Mouse (Mus musculus): ENCODE data around the gene Med9. TPM values are rescaled to one million over a fixed set of nuclear protein-coding genes. Genes with fewer than 3 reads are reported as not detected.

Gene Med9
- total RNA-seq (2012; rRNA removed) (32.9 and 35.5 TPM in 2 replicates), total RNA-seq (2014; rRNA removed) (36.8 and 43.3 TPM in 2 replicates), polyA plus RNA-seq (2012; ENCODE audit: insufficient read length, low read depth) (35.1 and 41.6 TPM in 2 replicates)

GRCm38 (mm10) chr11:59947752-59948400 is at the start of gene Med9:
Gene Med9, plus strand, starts transcription at chr11:59948206.
- in situ Hi-C loops (cut with MboI; ENCODE audit: low pct_ligation_motif_present, low pct_unique_long_range_greater_than_20kb, low sequenced_read_pairs) (no loop called here), dilution Hi-C loops (cut with MboI; ENCODE audit: extremely low pct_ligation_motif_present, extremely low pct_unique_long_range_greater_than_20kb, low sequenced_read_pairs) (no loop called here)
- Histone ChIP-seq H3K9me3 (replicated peaks; ENCODE audit: low read length) (no peaks in the 10 kb centered on the region), H3K27me3 (replicated peaks) (peaks cover 3% of the 10 kb centered on the region), H3K79me2 (replicated peaks; ENCODE audit: control insufficient read depth, extremely low read depth, insufficient read depth, poor library complexity, severe bottlenecking) (peaks cover 13% of the 10 kb centered on the region), H3K36me3 (replicated peaks in 1 of 2; ENCODE audit: control insufficient read depth in 1 of 2, insufficient read depth in 1 of 2, low read length in 1 of 2) (peaks cover 0 to 31% of the 10 kb centered on the region in 2 experiments), H3K4me3 (replicated peaks in 1 of 3; ENCODE audit: low read depth in 2 of 3, low read length in 2 of 3, poor library complexity in 1 of 3) (peak within 1 kb of the TSS; percentile 71 to 99 (median 88)), H3K4me1 (ENCODE audit: control insufficient read depth in 1 of 2, insufficient read depth in 2 of 2) (peaks cover 4 to 45% of the 10 kb centered on the region in 2 experiments; a peak in 3 of 4 replicates), H3K27ac (ENCODE audit: insufficient read depth, low read depth) (no peak within 1 kb of the TSS), H3K9ac (ENCODE audit: insufficient read depth, low read depth) (peak within 1 kb of the TSS; percentile 79), H3K4me2 (ENCODE audit: insufficient read depth, low read depth, poor library complexity, severe bottlenecking) (peak within 1 kb of the TSS; percentile 99)
- peak; percentile 93 for DNase-seq (ENCODE audit: extremely low read depth)
- TF ChIP-seq ZNF384 (IDR thresholded peaks at IDR 0.05; ENCODE audit: low read depth, low read length) = peak; percentile 77
- no peak for TF ChIP-seq CHD2 (IDR thresholded peaks at IDR 0.05; ENCODE audit: low read length)
- TF ChIP-seq HCFC1 (IDR thresholded peaks at IDR 0.05; ENCODE audit: low read depth, low read length) = peak; percentile 92
- TF ChIP-seq POLR2A (IDR thresholded peaks at IDR 0.05; ENCODE audit: low read depth, low read length) = peak; percentile 75; the same call in 1 of the 2 replicates
- TF ChIP-seq KAT2A (IDR thresholded peaks at IDR 0.05; ENCODE audit: insufficient replicate concordance, low read length) = peak; percentile 88
- peak; percentile 67 for TF ChIP-seq ELF1 (IDR thresholded peaks at IDR 0.05; ENCODE audit: low read depth, low read length)
- peak; percentile 77; the same call in 1 of the 2 replicates for TF ChIP-seq MEF2A (IDR thresholded peaks at IDR 0.05; ENCODE audit: borderline replicate concordance, low read depth, low read length)
- TF ChIP-seq TCF12 (IDR thresholded peaks at IDR 0.05; ENCODE audit: low read depth, low read length) = peak; percentile 89
- no peak for TF ChIP-seq PAX5 (IDR thresholded peaks at IDR 0.05; ENCODE audit: low read length)
- peak; percentile 92 for TF ChIP-seq NRF1 (IDR thresholded peaks at IDR 0.05; ENCODE audit: low read depth, low read length)
- TF ChIP-seq ETS1 (conservative IDR thresholded peaks at IDR 0.05; ENCODE audit: low read depth, low read length) = no peak
- TF ChIP-seq JUN (IDR thresholded peaks at IDR 0.05; ENCODE audit: insufficient read depth, low read depth, low read length) = no peak
- no peak; the same call in 1 of the 2 replicates for TF ChIP-seq IRF4 (IDR thresholded peaks at IDR 0.05; ENCODE audit: low read depth, low read length)
- peak; percentile 58 for TF ChIP-seq MAZ (IDR thresholded peaks at IDR 0.05; ENCODE audit: low read depth, low read length)
- no peak; the same call in 1 of the 2 replicates for TF ChIP-seq GABPA (IDR thresholded peaks at IDR 0.05; ENCODE audit: insufficient replicate concordance, low read depth, low read length)
- TF ChIP-seq NELFE (IDR thresholded peaks at IDR 0.05; ENCODE audit: low read depth, low read length) = peak; percentile 81
- peak; percentile 96 for TF ChIP-seq MXI1 (IDR thresholded peaks at IDR 0.05; ENCODE audit: low read depth, low read length)
- peak; percentile 99 for TF ChIP-seq E2F4 (IDR thresholded peaks at IDR 0.05; ENCODE audit: insufficient replicate concordance, low read depth, low read length)
- TF ChIP-seq SIN3A (IDR thresholded peaks at IDR 0.05; ENCODE audit: low read length) = peak; percentile 97
- TF ChIP-seq TBP (conservative IDR thresholded peaks at IDR 0.05; ENCODE audit: low read depth, low read length) = 0 out of 2 replicates have a peak, but pooled peaks have one; percentile 10
- no peak for TF ChIP-seq CTCF (conservative IDR thresholded peaks at IDR 0.05 in 1 of 2, IDR thresholded peaks at IDR 0.05 in 1 of 2; ENCODE audit: low read depth in 2 of 2, low read length in 2 of 2)
- no peak for TF ChIP-seq JUND (conservative IDR thresholded peaks at IDR 0.05; ENCODE audit: low read depth, low read length)

Data from CH12.LX (cell line).